Mouse (Mus musculus) liver, adult 2 months (tissue): Measurements from ENCODE around the gene Akr1b3.

Experiments
- CTCF ChIP-seq: fragments of 200-500 bp; IDR thresholded peaks from 2 replicates; pipeline ENCODE4 v1.5.1; 2011; ENCODE audit warnings: low read depth, low read length, control low read depth
- POLR2A ChIP-seq: fragments of 200-500 bp; IDR thresholded peaks from 2 replicates; pipeline ENCODE4 v1.6.1; 2011; ENCODE audit warnings: low read length, control low read depth; ENCODE audit not compliant: insufficient read depth; ENCODE audit errors: extremely low read depth

DNA sequence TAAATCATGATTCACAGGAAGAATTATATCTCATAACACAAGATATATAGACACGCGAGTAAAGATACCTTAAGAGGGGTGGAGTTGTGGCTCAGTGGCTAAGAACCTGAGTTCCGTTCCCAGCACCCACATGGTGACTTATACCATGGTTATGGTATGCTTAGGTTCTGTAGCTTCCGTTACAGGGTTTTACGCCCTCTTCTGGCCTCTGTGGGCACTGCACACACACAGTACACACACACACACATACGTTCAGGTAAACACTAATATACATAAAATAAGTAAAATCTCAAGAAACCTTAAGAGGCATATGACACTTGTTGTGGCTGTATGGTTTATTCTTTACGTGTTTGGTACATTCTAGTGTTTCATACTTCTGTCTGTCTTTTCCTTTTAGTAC, 4.8 kb upstream of the Akr1b3 start:
- TF ChIP-seq POLR2A (no peak), CTCF (no peak)
